Mouse (Mus musculus): Measurements from ENCODE around the gene Gm3776. TPM values are rescaled to one million over a fixed set of nuclear protein-coding genes. Genes with fewer than 3 reads are reported as not detected.
"Not testable (repeated sequence)": the region's sequence is repeated elsewhere in the genome, so short reads cannot be mapped to it uniquely, and the experiment has no call there.

Gm3776 gene
- total RNA-seq, 2 experiments from 2014 or later = not detected

- DNase-seq; intact Hi-C loops (cut with DNase I): not testable (repeated sequence)
Measured at GRCm38 (mm10) chr9:78289723-78290122, 32.8 kb downstream of the Gm3776 start, which contains the start of gene Gm10639. Gene Gm10639, plus strand, starts transcription at chr9:78289923.

GRCm38 (mm10) chr9:78292462-78292861 lies 35.5 kb downstream of the Gm3776 start:
- DNase-seq; intact Hi-C loops (cut with DNase I): not testable (repeated sequence)

GRCm38 (mm10) chr9:78293683-78294082 lies 36.8 kb downstream of the Gm3776 start:
- DNase-seq; intact Hi-C loops (cut with DNase I): not testable (repeated sequence)

- not testable (repeated sequence) for DNase-seq
- intact Hi-C loops (cut with DNase I) = loop anchor here (5.0 kb wide), 1 partner anchor 48 kb away; no protein-coding TSS in a partner anchor
Measured at GRCm38 (mm10) chr9:78294781-78295180, 37.9 kb downstream of the Gm3776 start.

GRCm38 (mm10) chr9:78296089-78296488 lies 39.2 kb downstream of the Gm3776 start:
- intact Hi-C loops (cut with DNase I) = loop anchor here (5.0 kb wide), 1 partner anchor 46 kb away; no protein-coding TSS in a partner anchor

GRCm38 (mm10) chr9:78298232-78298631 lies 41.3 kb downstream of the Gm3776 start:
- intact Hi-C loops (cut with DNase I) = loop anchor here (5.0 kb wide), 1 partner anchor 44 kb away; no protein-coding TSS in a partner anchor

More at GRCm38 (mm10) chr9:78296089-78296488, 39.2 kb downstream of the Gm3776 start:
- peak; percentile 16 to 42 for DNase-seq

GRCm38 (mm10) chr9:78299143-78299542 lies 42.2 kb downstream of the Gm3776 start:
- intact Hi-C loops (cut with DNase I) = loop anchor here (5.0 kb wide), 1 partner anchor 43 kb away; no protein-coding TSS in a partner anchor
- DNase-seq = not testable (repeated sequence)

More at GRCm38 (mm10) chr9:78298232-78298631, 41.3 kb downstream of the Gm3776 start:
- DNase-seq = no peak

- DNase-seq; intact Hi-C loops (cut with DNase I): not testable (repeated sequence)
Measured at GRCm38 (mm10) chr9:78308122-78308521, 51.2 kb downstream of the Gm3776 start.

GRCm38 (mm10) chr9:78314696-78315095 lies 57.8 kb downstream of the Gm3776 start, which contains the start of gene Omt2a:
Gene Omt2a, minus strand, starts transcription at chr9:78314796.
- intact Hi-C loops (cut with DNase I) = no loop called here
- DNase-seq = no peak

Other genes starting within 250 kb of the Gm3776 start
- not detected for gene Gcm1, start 205.2 kb upstream of the Gm3776 start, total RNA-seq (2021)
- 10 to 100 TPM; 88.6 to 90.3 TPM for gene Fbxo9, start 148.1 kb upstream of the Gm3776 start, total RNA-seq (2021)
- 10 to 100 TPM; 21.5 to 23.0 TPM for gene Ick, start 147.9 kb upstream of the Gm3776 start, total RNA-seq (2021)
- gene Gsta4, start 74.4 kb upstream of the Gm3776 start, total RNA-seq (2021) = 10 to 100 TPM; 57.3 to 60.8 TPM
- gene Gsta1, start 26.5 kb upstream of the Gm3776 start, total RNA-seq (2021) = under 1 TPM in 1 of 2 experiments, not detected in 1; 0.55 TPM
- gene Gm10639, start 32.8 kb downstream of the Gm3776 start, total RNA-seq (2021) = not detected
- gene Omt2a, start 57.7 kb downstream of the Gm3776 start, total RNA-seq (2021) = not detected
- gene Omt2b, start 70.5 kb downstream of the Gm3776 start, total RNA-seq (2021) = not detected
- gene Gsta2, start 98.7 kb downstream of the Gm3776 start, total RNA-seq (2021) = not detected
- not detected for gene Dppa5a, start 111.0 kb downstream of the Gm3776 start, total RNA-seq (2021)
- not detected for gene Ooep, start 121.6 kb downstream of the Gm3776 start, total RNA-seq (2021)
- not detected for gene Ddx43, start 138.6 kb downstream of the Gm3776 start, total RNA-seq (2021)
- gene Cgas, start 186.1 kb downstream of the Gm3776 start, total RNA-seq (2021) = 1 to 10 TPM in 1 of 2 experiments, under 1 TPM in 1; 0.96 to 1.1 TPM
- gene Mto1, start 191.1 kb downstream of the Gm3776 start, total RNA-seq (2021) = 10 to 100 TPM; 18.9 to 21.8 TPM
- not detected for gene Gm17324, start 191.7 kb downstream of the Gm3776 start, total RNA-seq (2021)
- 1,000 to 10,000 TPM; 3,592 to 3,750 TPM for gene Eef1a1, start 232.0 kb downstream of the Gm3776 start, total RNA-seq (2021)